Mouse (Mus musculus) right cerebral cortex, postnatal 4 days (tissue): ENCODE results near the gene Etv5.

Experiments used
- DNase-seq: peaks from one replicate; pipeline ENCODE4 v3.0.0-alpha.2; 2022

Gene Etv5

GRCm38 (mm10) chr16:22428853-22429341 lies 10.6 kb downstream of the Etv5 start:
- DNase-seq = peak; percentile 73

GRCm38 (mm10) chr16:22426866-22427265 lies 12.7 kb downstream of the Etv5 start:
- DNase-seq = no peak

GRCm38 (mm10) chr16:22422256-22422655 lies 17.3 kb downstream of the Etv5 start:
- no peak for DNase-seq

- no peak for DNase-seq
Observed at GRCm38 (mm10) chr16:22417931-22418330, 21.6 kb downstream of the Etv5 start.

- DNase-seq = no peak
Observed at GRCm38 (mm10) chr16:22417044-22417443, 22.5 kb downstream of the Etv5 start.

GRCm38 (mm10) chr16:22416140-22416848 lies 23.2 kb downstream of the Etv5 start:
- no peak for DNase-seq

GRCm38 (mm10) chr16:22414205-22414754 lies 25.2 kb downstream of the Etv5 start:
- no peak for DNase-seq

- DNase-seq = no peak
Observed at GRCm38 (mm10) chr16:22412459-22413229, 26.9 kb downstream of the Etv5 start.

GRCm38 (mm10) chr16:22411764-22412163 lies 27.8 kb downstream of the Etv5 start:
- DNase-seq = no peak

GRCm38 (mm10) chr16:22410000-22410399 lies 29.5 kb downstream of the Etv5 start:
- DNase-seq = no peak

GRCm38 (mm10) chr16:22408642-22409360 lies 30.7 kb downstream of the Etv5 start:
- no peak for DNase-seq

- DNase-seq = no peak
Observed at GRCm38 (mm10) chr16:22406747-22407146, 32.8 kb downstream of the Etv5 start.

- no peak for DNase-seq
Observed at GRCm38 (mm10) chr16:22406050-22406449, 33.5 kb downstream of the Etv5 start.

GRCm38 (mm10) chr16:22405492-22405891 lies 34.0 kb downstream of the Etv5 start:
- DNase-seq = no peak

- no peak for DNase-seq
Observed at GRCm38 (mm10) chr16:22403715-22404114, 35.8 kb downstream of the Etv5 start.

GRCm38 (mm10) chr16:22402600-22402999 lies 36.9 kb downstream of the Etv5 start:
- DNase-seq = no peak

- no peak for DNase-seq
Observed at GRCm38 (mm10) chr16:22400226-22400625, 39.3 kb downstream of the Etv5 start.

- no peak for DNase-seq
Observed at GRCm38 (mm10) chr16:22398784-22399453, 40.6 kb downstream of the Etv5 start.

GRCm38 (mm10) chr16:22398354-22398753 lies 41.2 kb downstream of the Etv5 start:
- DNase-seq = no peak

GRCm38 (mm10) chr16:22396420-22396819 lies 43.1 kb downstream of the Etv5 start:
- no peak for DNase-seq

- no peak for DNase-seq
Observed at GRCm38 (mm10) chr16:22395093-22395844, 44.2 kb downstream of the Etv5 start.
